Mouse (Mus musculus) B cell, adult 2 months (primary cell): ENCODE results near the gene Psg21.
"Not testable (repeated sequence)": the region's sequence is repeated elsewhere in the genome, so short reads cannot be mapped to it uniquely, and the experiment has no call there.

Experiments
- DNase-seq, 2 experiments: peaks; one replicate each; pipeline ENCODE4 v3.0.0; 2022

Psg21 gene

DNA sequence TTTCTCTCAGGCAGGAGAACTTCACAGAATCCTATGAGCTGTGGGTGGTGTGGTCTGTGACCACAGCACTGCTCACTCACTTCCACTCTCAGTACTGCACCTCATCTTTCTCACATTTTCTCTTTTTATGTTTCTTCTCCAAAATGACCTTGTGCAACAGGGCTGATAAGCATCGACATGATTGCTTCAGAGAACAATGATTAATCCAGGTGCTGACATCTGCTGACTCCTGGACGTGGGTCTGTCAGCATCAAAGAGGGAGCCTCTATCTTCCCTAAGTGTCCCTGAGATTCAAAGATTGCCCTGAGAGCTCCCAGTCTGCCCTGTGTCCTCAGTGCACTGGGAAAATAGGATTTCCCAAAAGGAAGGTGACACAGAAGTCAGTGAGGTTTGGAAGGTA lies at the start of gene Psg21:
Psg21 (minus strand) TSS at position 101 of the 400 bp plus-strand sequence.
- DNase-seq, result not testable (repeated sequence)

DNA sequence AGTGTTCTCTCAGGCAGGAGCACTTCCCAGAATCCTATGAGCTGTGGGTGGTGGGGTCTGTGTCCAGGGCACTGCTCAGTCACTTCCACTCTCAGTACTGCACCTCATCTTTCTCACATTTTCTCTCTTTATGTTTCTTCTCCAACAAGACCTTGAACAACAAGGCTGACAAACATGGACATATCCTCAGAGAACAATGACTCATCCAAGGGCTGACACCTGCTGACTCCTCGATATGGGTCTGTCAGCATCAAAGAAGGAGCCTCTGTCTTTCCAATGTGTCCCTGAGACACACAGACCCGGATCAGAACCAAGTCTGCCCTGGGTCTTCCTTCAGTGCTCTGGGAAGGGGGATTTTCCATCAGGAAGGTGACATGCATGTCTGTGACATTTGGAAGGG lies 29.6 kb upstream of the Psg21 start, which contains the start of gene Psg20:
Psg20 (minus strand) TSS at position 101 of the 400 bp plus-strand sequence.
- no peak for DNase-seq

DNA sequence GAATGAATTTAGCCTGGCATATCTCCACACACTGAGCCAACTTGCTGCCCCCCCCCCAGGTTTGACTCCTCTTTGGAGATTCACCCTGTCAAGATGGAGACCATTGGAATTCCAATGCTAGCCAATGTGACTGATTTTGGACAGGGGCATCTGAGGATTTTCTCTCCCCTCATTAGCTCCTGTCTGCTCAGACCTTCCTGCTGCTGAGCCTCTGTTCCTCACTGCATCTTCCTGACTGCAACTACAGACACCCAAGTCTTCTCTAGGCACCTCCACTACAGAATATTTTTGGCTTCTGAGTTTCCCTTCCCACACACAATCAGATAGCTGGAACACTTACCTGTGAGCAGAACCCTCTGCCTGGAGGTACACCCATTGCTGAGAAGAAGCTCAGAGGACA lies 29.1 kb upstream of the Psg21 start:
- DNase-seq, result no peak

DNA sequence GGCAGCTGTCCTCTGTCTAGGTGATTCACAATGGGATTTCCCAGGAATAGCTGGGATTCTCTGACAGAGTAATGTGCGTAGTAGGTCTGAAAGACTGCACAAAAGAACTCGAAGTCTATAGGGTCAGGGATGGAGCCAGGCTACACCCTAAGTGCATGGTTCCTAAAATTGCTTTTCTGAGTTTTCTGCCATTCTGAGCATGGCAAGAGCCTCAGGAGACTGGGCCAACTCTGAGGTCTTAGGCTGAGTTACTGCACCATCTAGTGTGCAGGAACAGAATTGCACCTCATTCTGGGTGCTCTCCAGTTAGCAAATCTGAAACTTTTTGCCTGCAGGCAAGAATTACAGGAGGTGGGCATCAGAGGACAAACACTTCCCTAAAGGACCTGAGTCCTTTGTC lies 23.2 kb upstream of the Psg21 start:
- DNase-seq, result no peak

DNA sequence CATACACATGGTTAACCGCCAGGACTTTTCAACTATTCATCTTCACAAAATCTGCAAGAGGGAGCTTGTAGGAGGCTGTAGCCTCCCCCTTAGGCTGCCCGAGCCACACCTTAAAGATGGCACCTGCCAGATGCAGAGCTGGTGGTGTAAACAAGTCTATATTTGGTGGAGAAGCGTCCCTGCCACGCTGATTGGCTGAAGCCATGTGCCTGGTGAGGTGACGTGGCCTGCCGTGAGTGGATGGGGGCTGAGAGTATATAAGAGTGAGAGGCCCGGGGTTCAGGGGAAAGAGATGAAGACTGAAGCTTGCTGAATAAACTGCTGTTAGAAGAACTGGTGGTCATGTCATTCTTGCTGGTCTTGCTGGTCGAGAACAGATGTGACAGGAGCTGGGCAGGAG lies 29.6 kb downstream of the Psg21 start:
- not testable (repeated sequence) for DNase-seq

DNA sequence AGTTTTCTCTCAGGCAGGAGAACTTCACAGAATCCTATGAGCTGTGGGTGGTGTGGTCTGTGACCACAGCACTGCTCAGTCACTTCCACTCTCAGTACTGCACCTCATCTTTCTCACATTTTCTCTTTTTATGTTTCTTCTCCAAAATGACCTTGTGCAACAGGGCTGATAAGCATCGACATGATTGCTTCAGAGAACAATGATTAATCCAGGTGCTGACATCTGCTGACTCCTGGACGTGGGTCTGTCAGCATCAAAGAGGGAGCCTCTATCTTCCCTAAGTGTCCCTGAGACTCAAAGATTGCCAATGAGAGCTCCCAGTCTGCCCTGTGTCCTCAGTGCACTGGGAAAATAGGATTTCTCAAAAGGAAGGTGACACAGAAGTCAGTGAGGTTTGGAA lies 40.1 kb downstream of the Psg21 start, which contains the start of gene Psg23:
Psg23 (minus strand) TSS at position 101 of the 400 bp plus-strand sequence.
- DNase-seq, result not testable (repeated sequence)
